Mouse (Mus musculus): ENCODE data around the gene Serpinc1.

DNA sequence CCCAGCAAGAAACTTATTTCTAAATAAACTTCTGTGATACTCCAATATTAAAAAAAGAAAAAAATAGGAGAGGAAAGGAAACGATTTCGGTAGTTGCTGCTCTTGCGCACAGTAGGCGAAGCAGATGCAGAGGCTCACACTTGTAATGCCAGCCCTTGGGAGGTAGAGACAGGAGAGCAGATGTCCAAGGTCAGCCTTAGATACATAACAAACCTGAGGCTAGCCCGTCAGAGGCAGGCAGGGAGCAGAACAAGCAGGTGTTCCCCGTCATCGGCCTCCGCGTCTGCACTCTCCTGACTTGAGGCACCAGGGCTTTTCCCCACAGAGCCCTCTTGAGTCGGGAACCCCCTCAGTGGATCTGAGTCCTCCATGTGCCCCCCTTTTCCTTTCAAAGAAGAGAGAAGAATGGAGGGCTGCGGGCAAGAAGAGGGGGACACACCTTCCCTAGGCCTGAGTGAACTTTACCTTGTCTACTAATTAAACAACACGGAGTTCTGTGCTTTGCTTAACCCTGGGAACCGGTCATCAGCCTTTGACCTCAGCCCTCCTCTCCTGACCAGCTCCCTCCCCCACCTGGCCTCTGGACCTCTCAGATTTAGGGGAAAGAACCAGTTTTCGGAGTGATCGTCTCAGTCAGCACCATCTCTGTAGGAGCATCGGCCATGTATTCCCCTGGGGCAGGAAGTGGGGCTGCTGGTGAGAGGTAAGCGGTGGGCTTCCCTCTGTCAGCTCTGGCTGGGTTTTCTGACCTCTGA, 8.7 kb downstream of the Serpinc1 start:
- TF ChIP-seq CTCF (IDR thresholded peaks at IDR 0.05; ENCODE audit: low read depth) = no peak
- TF ChIP-seq EP300 (optimal IDR thresholded peaks at IDR 0.05) = no peak

Data from stomach, postnatal 0 days (tissue).